Mouse (Mus musculus) embryonic fibroblast, embryonic 13.5 days (primary cell): ENCODE measurements around the gene Prn.

ENCODE experiments used
- CTCF ChIP-seq: IDR thresholded peaks from 2 replicates; pipeline ENCODE4 v1.5.1; 2011; ENCODE audit warnings: mild to moderate bottlenecking, control low read depth, low read length, moderate library complexity, borderline replicate concordance; ENCODE audit not compliant: insufficient read depth
- POLR2A ChIP-seq: IDR thresholded peaks from 2 replicates; pipeline ENCODE4 v1.6.1; 2011; ENCODE audit warnings: low read depth, mild to moderate bottlenecking, control low read depth, low read length, moderate library complexity

DNA sequence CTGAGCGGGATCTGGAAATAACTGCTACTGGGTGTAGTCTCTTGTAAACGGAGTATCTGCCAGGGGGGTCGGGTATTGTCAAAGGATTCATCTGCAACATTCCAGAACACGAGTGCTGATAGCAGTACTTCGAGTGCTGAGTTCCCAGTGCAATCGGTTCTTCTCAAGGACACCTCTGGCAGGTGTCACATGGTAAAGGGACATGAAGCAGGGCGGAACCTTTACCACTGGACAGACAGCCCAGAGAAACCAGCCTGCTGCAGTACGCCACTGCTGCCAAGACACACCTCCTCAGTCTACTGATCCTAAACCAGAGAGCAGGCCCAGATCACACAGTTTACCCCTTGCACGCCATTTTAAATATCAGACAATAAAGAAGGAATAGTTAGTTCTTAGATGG, 45.1 kb downstream of the Prn start:
- no peak for TF ChIP-seq POLR2A
- no peak for TF ChIP-seq CTCF
